Comparison of ENCODE assay signal across 8 mouse cellular contexts in genomic region chr1:127773198-127773802, GRCm38 (mm10). TPM values are rescaled to one million over a fixed set of nuclear protein-coding genes. Genes with fewer than 3 reads are reported as not detected.
DNase-seq lines count a peak whose midpoint lies in the region; ATAC-seq and TF ChIP-seq lines count a peak whose summit lies in the region.

No protein-coding gene starts in this region.

- under 1% methylated on average over 14 of the region's 14 CpGs for WGBS in forebrain, embryonic 11.5 days
- WGBS in limb, embryonic 14.5 days = 2% methylated on average over 14 of the region's 14 CpGs
- WGBS in neural tube, embryonic 14.5 days = 3% methylated on average over 14 of the region's 14 CpGs

- H3K9me3 ChIP-seq in E14TG2a.4 (ENCODE audit: low read length) = no peaks in the 10 kb centered on the region
- H3K9me3 ChIP-seq in forebrain, embryonic 11.5 days (ENCODE audit: control insufficient read depth, low read length) = no peaks in the 10 kb centered on the region
- no peaks in the 10 kb centered on the region for H3K9me3 ChIP-seq in limb, embryonic 14.5 days (ENCODE audit: control insufficient read depth, low read length)
- no peaks in the 10 kb centered on the region for H3K9me3 ChIP-seq in neural tube, embryonic 14.5 days (ENCODE audit: control insufficient read depth, low read length)

- H3K9ac ChIP-seq in forebrain, embryonic 11.5 days (ENCODE audit: low read length) = peak overlapping the region; percentile 63
- peak overlapping the region; percentile 55 for H3K9ac ChIP-seq in limb, embryonic 14.5 days (ENCODE audit: low read depth, low read length, severe bottlenecking)
- H3K9ac ChIP-seq in neural tube, embryonic 14.5 days (replicated peaks; ENCODE audit: low read depth, low read length) = peak overlapping the region; percentile 58

- H3K4me2 ChIP-seq in forebrain, embryonic 11.5 days (ENCODE audit: low read depth, low read length, severe bottlenecking) = peak overlapping the region; percentile 63
- peak overlapping the region; percentile 82 for H3K4me2 ChIP-seq in limb, embryonic 14.5 days (replicated peaks; ENCODE audit: low read depth, low read length, severe bottlenecking)
- H3K4me2 ChIP-seq in neural tube, embryonic 14.5 days (ENCODE audit: low read depth, low read length) = peak overlapping the region; percentile 67

- DNase-seq in frontal cortex, postnatal 10 days (ENCODE audit: low spot score in 2 of 2) = no peak
- no peak for DNase-seq in forebrain, embryonic 11.5 days (ENCODE audit: low spot score)
- DNase-seq in limb, embryonic 14.5 days (ENCODE audit: low spot score) = no peak
- DNase-seq in cerebellum, adult 8-10 months = no peak
- no peak for DNase-seq in gastrocnemius, postnatal 14 days

- no peaks in the 10 kb centered on the region for H3K27me3 ChIP-seq in E14TG2a.4 (ENCODE audit: insufficient read depth, low read length)
- H3K27me3 ChIP-seq in forebrain, embryonic 11.5 days (ENCODE audit: control insufficient read depth, insufficient read depth, low read length) = no peaks in the 10 kb centered on the region
- no peaks in the 10 kb centered on the region for H3K27me3 ChIP-seq in limb, embryonic 14.5 days (ENCODE audit: control insufficient read depth, insufficient read depth, low read length)
- no peaks in the 10 kb centered on the region for H3K27me3 ChIP-seq in neural tube, embryonic 14.5 days (ENCODE audit: control insufficient read depth, insufficient read depth, low read length)

- TF ChIP-seq CTCF in E14TG2a.4 (conservative IDR thresholded peaks at IDR 0.05; ENCODE audit: low read length) = no peak

- peaks cover 26% of the 10 kb centered on the region for H3K36me3 ChIP-seq in E14TG2a.4 (ENCODE audit: insufficient read depth, low read length)
- H3K36me3 ChIP-seq in forebrain, embryonic 11.5 days (ENCODE audit: control insufficient read depth, insufficient read depth, low read length) = no peaks in the 10 kb centered on the region
- no peaks in the 10 kb centered on the region for H3K36me3 ChIP-seq in limb, embryonic 14.5 days (ENCODE audit: control insufficient read depth, insufficient read depth, low read length)
- H3K36me3 ChIP-seq in neural tube, embryonic 14.5 days (ENCODE audit: control insufficient read depth, insufficient read depth, low read length) = no peaks in the 10 kb centered on the region

- peaks cover 42% of the 10 kb centered on the region for H3K4me1 ChIP-seq in E14TG2a.4 (replicated peaks; ENCODE audit: low read depth, low read length)
- peaks cover 4% of the 10 kb centered on the region; the same call in 1 of the 2 replicates for H3K4me1 ChIP-seq in forebrain, embryonic 11.5 days (replicated peaks; ENCODE audit: control insufficient read depth, insufficient read depth, low read length)
- H3K4me1 ChIP-seq in limb, embryonic 14.5 days (ENCODE audit: control insufficient read depth, insufficient read depth, low read length) = peaks cover 13% of the 10 kb centered on the region
- H3K4me1 ChIP-seq in neural tube, embryonic 14.5 days (ENCODE audit: control insufficient read depth, insufficient read depth, low read length) = peaks cover 17% of the 10 kb centered on the region

- no peak overlapping the region for H3K27ac ChIP-seq in forebrain, embryonic 11.5 days (ENCODE audit: low read depth, low read length)
- H3K27ac ChIP-seq in limb, embryonic 14.5 days (replicated peaks; ENCODE audit: low read depth, low read length) = peak overlapping the region; percentile 45
- H3K27ac ChIP-seq in neural tube, embryonic 14.5 days (ENCODE audit: low read depth, low read length) = peak overlapping the region; percentile 78

- H3K4me3 ChIP-seq in E14TG2a.4 (replicated peaks; ENCODE audit: low read length) = peak overlapping the region; percentile 96
- H3K4me3 ChIP-seq in forebrain, embryonic 11.5 days (ENCODE audit: low read depth, low read length) = peak overlapping the region; percentile 90
- peak overlapping the region; percentile 67 for H3K4me3 ChIP-seq in limb, embryonic 14.5 days (replicated peaks; ENCODE audit: low read length)
- H3K4me3 ChIP-seq in neural tube, embryonic 14.5 days (ENCODE audit: low read depth, low read length) = peak overlapping the region; percentile 89

- peak; percentile 14 for ATAC-seq in frontal cortex, adult (ENCODE audit: low TSS enrichment)
- ATAC-seq in forebrain, embryonic 11.5 days (replicated peaks; ENCODE audit: low FRiP score) = peak; percentile 4
- peak; percentile 28 for ATAC-seq in limb, embryonic 14.5 days (ENCODE audit: low FRiP score, low read depth)
- ATAC-seq in neural tube, embryonic 14.5 days (ENCODE audit: low read depth) = peak; percentile 44

- 0 out of 2 replicates have a peak, but pooled peaks have one; percentile 67 for TF ChIP-seq POLR2A in limb, embryonic 14.5 days (IDR thresholded peaks at IDR 0.05; ENCODE audit: borderline replicate concordance, extremely low read depth, insufficient read depth, insufficient read length)

- intact Hi-C loops in gastrocnemius, postnatal 14 days (cut with DNase I; ENCODE audit: low total_unique reads) = no loop called here

RNA-seq across cellular contexts. Expression of gene Ccnt2, which starts 0.7 kb away (rescaled TPM):
- polyA plus RNA-seq in forebrain, embryonic 11.5 days (2014; fragmentation: Nextera tagmentation; extraction: Ambion mirVana) = 109 and 123 TPM in 2 replicates
- polyA plus RNA-seq in limb, embryonic 14.5 days (2012; rRNA removed) = 53.6 and 63.4 TPM in 2 replicates
- 67.0 and 72.9 TPM in 2 replicates for polyA plus RNA-seq in limb, embryonic 14.5 days (2014; fragmentation: Nextera tagmentation; extraction: Ambion mirVana)
- polyA plus RNA-seq in neural tube, embryonic 14.5 days (2014; fragmentation: Nextera tagmentation; extraction: Ambion mirVana) = 110 and 113 TPM in 2 replicates
- 10 to 100 TPM; 18.5 to 23.0 TPM for total RNA-seq in gastrocnemius, postnatal 14 days (2021)

RNA-seq across cellular contexts. Expression of gene Acmsd, which starts 44.1 kb away (rescaled TPM):
- polyA plus RNA-seq in forebrain, embryonic 11.5 days (2014; fragmentation: Nextera tagmentation; extraction: Ambion mirVana) = 0.23 TPM in 1 of 2 replicates, not detected in the other
- 0.03 TPM in 1 of 2 replicates, not detected in the other for polyA plus RNA-seq in limb, embryonic 14.5 days (2012; rRNA removed)
- polyA plus RNA-seq in limb, embryonic 14.5 days (2014; fragmentation: Nextera tagmentation; extraction: Ambion mirVana) = 0.11 and 0.12 TPM in 2 replicates
- polyA plus RNA-seq in neural tube, embryonic 14.5 days (2014; fragmentation: Nextera tagmentation; extraction: Ambion mirVana) = 0.16 TPM in 1 of 2 replicates, not detected in the other
- not detected for total RNA-seq in gastrocnemius, postnatal 14 days (2021)
